Mouse (Mus musculus) forebrain, embryonic 12.5 days (tissue): ENCODE results near the gene Thada. TPM values are rescaled to one million over a fixed set of nuclear protein-coding genes. Genes with fewer than 3 reads are reported as not detected.

Experiments used
- ATAC-seq: fragments of 200-750 bp; cut with Nextera tagmentation; 2 replicates; pipeline ENCODE4 v1.8.0; 2017; ENCODE audit warnings: moderate TSS enrichment; ENCODE audit not compliant: low FRiP score
- H3K27ac ChIP-seq: fragments of 300-500 bp; sonication (generic); 2 replicates; pipeline ENCODE4 v1.5.1; 2016; ENCODE audit warnings: mild to moderate bottlenecking
- H3K27me3 ChIP-seq: fragments of 300-500 bp; sonication (generic); 2 replicates; pipeline ENCODE4 v1.6.1; 2016; ENCODE audit warnings: mild to moderate bottlenecking
- H3K36me3 ChIP-seq: fragments of 300-500 bp; sonication (generic); replicated peaks from 2 replicates; pipeline ENCODE4 v1.6.1; 2016; ENCODE audit warnings: mild to moderate bottlenecking
- H3K4me1 ChIP-seq: fragments of 300-500 bp; sonication (generic); 2 replicates; pipeline ENCODE4 v1.6.1; 2016
- H3K4me2 ChIP-seq: fragments of 300-500 bp; sonication (generic); 2 replicates; pipeline ENCODE4 v1.6.1; 2016; ENCODE audit warnings: mild to moderate bottlenecking, moderate library complexity
- H3K4me3 ChIP-seq: fragments of 300-500 bp; sonication (generic); replicated peaks from 2 replicates; pipeline ENCODE4 v1.5.1; 2016; ENCODE audit warnings: mild to moderate bottlenecking
- H3K9ac ChIP-seq: fragments of 300-500 bp; sonication (generic); 2 replicates; pipeline ENCODE4 v1.6.1; 2016; ENCODE audit warnings: mild to moderate bottlenecking
- H3K9me3 ChIP-seq: fragments of 300-500 bp; sonication (generic); 2 replicates; pipeline ENCODE4 v1.6.1; 2016
- WGBS: fragments of 180-500 bp; shearing (Covaris S2); methylation state at CpG from one replicate; pipeline ENCODE4 v1.1.7; 2016; 5-methylcytosine and 5-hydroxymethylcytosine counted together
- polyA plus RNA-seq: library from polyadenylated mRNA; unstranded; fragments of >200 nt; fragmentation: Nextera tagmentation; extraction: Ambion mirVana; gene quantifications from 2 replicates; pipeline ENCODE4 v1.2.1, GENCODE M21; 2016

The Thada gene
- polyA plus RNA-seq, 1 experiment from 2014 or later: 11.8 TPM

- H3K9ac ChIP-seq: no peak overlapping the region
- H3K9me3 ChIP-seq: no peaks in the 10 kb centered on the region
- no peak overlapping the region for H3K4me2 ChIP-seq
- no peak overlapping the region for H3K27ac ChIP-seq
- no peak for ATAC-seq
- 86% methylated on average over 6 of the region's 6 CpGs for WGBS
- H3K4me1 ChIP-seq: 0 out of 2 replicates have a peak, but pooled peaks cover 4% of the 10 kb centered on the region
- no peak overlapping the region for H3K4me3 ChIP-seq
- no peaks in the 10 kb centered on the region for H3K27me3 ChIP-seq
- peaks cover 5% of the 10 kb centered on the region for H3K36me3 ChIP-seq
Measured at GRCm38 (mm10) chr17:84330506-84330905, 135.5 kb downstream of the Thada start.

GRCm38 (mm10) chr17:84329906-84330470 is 136.0 kb downstream of the Thada start:
- Histone ChIP-seq H3K9ac (no peak overlapping the region), H3K27ac (no peak overlapping the region), H3K27me3 (no peaks in the 10 kb centered on the region), H3K36me3 (peaks cover 3% of the 10 kb centered on the region), H3K4me1 (0 out of 2 replicates have a peak, but pooled peaks cover 4% of the 10 kb centered on the region), H3K4me2 (no peak overlapping the region), H3K4me3 (no peak overlapping the region), H3K9me3 (no peaks in the 10 kb centered on the region)
- 86% methylated on average over 4 of the region's 4 CpGs for WGBS
- ATAC-seq: no peak

DNA sequence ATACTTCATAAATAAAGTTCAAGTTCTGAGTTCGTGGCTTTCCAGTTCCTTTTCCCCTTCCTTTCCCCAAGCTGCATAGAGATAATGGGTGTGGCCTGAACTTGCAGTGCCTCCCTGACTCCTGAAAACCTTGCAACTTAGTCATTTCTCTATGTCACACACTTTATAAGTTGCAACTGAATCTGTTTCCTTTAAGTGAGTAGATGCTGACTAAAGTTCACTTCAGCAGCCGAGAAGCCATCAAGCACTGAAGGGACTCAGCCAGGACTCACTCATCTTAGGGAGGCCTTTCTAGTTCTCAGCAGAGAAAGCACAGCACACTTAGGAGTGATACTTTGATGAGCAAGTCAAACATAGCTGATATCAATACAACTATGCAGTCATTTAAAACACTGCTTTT is 137.5 kb downstream of the Thada start:
- WGBS: 89% methylated on average over 2 of the region's 2 CpGs
- H3K4me2 ChIP-seq: no peak overlapping the region
- no peak overlapping the region for H3K4me3 ChIP-seq
- no peaks in the 10 kb centered on the region; the same call in none of the 2 replicates for H3K36me3 ChIP-seq
- 0 out of 2 replicates have a peak, but pooled peaks cover 4% of the 10 kb centered on the region for H3K4me1 ChIP-seq
- H3K9ac ChIP-seq: no peak overlapping the region
- H3K9me3 ChIP-seq: no peaks in the 10 kb centered on the region
- no peak for ATAC-seq
- H3K27ac ChIP-seq: no peak overlapping the region
- no peaks in the 10 kb centered on the region for H3K27me3 ChIP-seq

GRCm38 (mm10) chr17:84327051-84327925 is 138.7 kb downstream of the Thada start:
- ATAC-seq: no peak
- 81% methylated on average over 10 of the region's 12 CpGs for WGBS
- H3K4me1 ChIP-seq: 0 out of 2 replicates have a peak, but pooled peaks cover 4% of the 10 kb centered on the region

GRCm38 (mm10) chr17:84322176-84322575 is 143.8 kb downstream of the Thada start:
- Histone ChIP-seq H3K4me3 (no peak overlapping the region), H3K9ac (no peak overlapping the region), H3K4me2 (no peak overlapping the region), H3K27ac (no peak overlapping the region), H3K9me3 (no peaks in the 10 kb centered on the region), H3K36me3 (no peaks in the 10 kb centered on the region; the same call in 1 of the 2 replicates), H3K27me3 (no peaks in the 10 kb centered on the region), H3K4me1 (peaks cover 4% of the 10 kb centered on the region; the same call in 1 of the 2 replicates)
- WGBS: 91% methylated on average over 4 of the region's 4 CpGs
- ATAC-seq: no peak

More at GRCm38 (mm10) chr17:84327051-84327925, 138.7 kb downstream of the Thada start:
- Histone ChIP-seq H3K27me3 (no peaks in the 10 kb centered on the region), H3K36me3 (no peaks in the 10 kb centered on the region; the same call in 1 of the 2 replicates), H3K4me3 (no peak overlapping the region), H3K9me3 (no peaks in the 10 kb centered on the region), H3K27ac (no peak overlapping the region), H3K4me2 (no peak overlapping the region), H3K9ac (no peak overlapping the region)

DNA sequence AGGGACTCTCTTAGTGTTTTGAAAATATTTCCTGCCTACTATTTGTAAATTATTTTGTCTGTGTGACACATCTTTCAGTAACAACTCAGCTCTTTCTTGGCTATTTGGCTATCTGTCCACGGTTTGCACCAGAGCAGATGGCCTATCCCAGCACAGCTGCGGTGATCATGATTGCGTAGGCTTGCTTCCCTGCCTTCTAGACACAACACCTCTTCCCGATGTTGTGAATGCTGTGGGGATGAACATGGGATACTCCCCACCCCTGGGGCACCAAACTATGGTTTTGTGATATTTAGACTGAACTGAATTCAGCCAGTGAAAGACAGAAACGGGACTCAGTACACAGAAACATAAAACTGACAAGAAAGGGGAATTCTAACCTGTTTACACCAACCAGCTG is 144.7 kb downstream of the Thada start:
- Histone ChIP-seq H3K4me3 (no peak overlapping the region), H3K9ac (no peak overlapping the region), H3K36me3 (no peaks in the 10 kb centered on the region; the same call in 1 of the 2 replicates), H3K27me3 (no peaks in the 10 kb centered on the region), H3K4me2 (no peak overlapping the region), H3K4me1 (peaks cover 4% of the 10 kb centered on the region; the same call in 1 of the 2 replicates), H3K9me3 (no peaks in the 10 kb centered on the region), H3K27ac (no peak overlapping the region)
- ATAC-seq: no peak
- 91% methylated on average over 5 of the region's 5 CpGs for WGBS

GRCm38 (mm10) chr17:84320576-84320975 is 145.4 kb downstream of the Thada start:
- peaks cover 4% of the 10 kb centered on the region; the same call in 1 of the 2 replicates for H3K4me1 ChIP-seq
- H3K9me3 ChIP-seq: no peaks in the 10 kb centered on the region
- no peak overlapping the region for H3K4me3 ChIP-seq
- no peak overlapping the region for H3K9ac ChIP-seq
- H3K36me3 ChIP-seq: no peaks in the 10 kb centered on the region
- no peak overlapping the region for H3K4me2 ChIP-seq
- no peaks in the 10 kb centered on the region for H3K27me3 ChIP-seq
- H3K27ac ChIP-seq: no peak overlapping the region
- WGBS: 86% methylated on average over 1 of the region's 1 CpGs
- no peak for ATAC-seq

DNA sequence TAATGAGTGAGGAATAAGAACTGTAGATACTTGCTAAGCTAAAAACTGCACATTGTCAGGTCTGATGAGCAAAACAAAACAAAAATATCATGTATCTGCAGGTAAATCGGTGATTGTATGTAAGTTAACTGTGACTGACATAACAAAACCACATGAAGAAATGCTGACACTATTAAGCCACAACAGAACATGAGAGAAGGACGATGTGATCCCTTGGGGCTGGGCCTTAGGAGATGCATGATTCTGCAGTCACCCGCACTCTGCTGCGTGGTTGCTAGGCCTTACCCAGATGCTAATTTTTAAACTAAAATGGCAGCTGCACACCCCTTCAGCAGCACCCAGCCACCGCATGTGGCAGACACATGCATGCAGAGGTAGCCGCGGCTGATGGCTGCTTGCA is 151.7 kb downstream of the Thada start:
- Histone ChIP-seq H3K27me3 (no peaks in the 10 kb centered on the region), H3K4me3 (no peak overlapping the region), H3K36me3 (peaks cover 5% of the 10 kb centered on the region), H3K9ac (no peak overlapping the region), H3K9me3 (no peaks in the 10 kb centered on the region), H3K4me1 (peaks cover 4% of the 10 kb centered on the region; the same call in 1 of the 2 replicates), H3K27ac (no peak overlapping the region), H3K4me2 (no peak overlapping the region)
- WGBS: 95% methylated on average over 7 of the region's 7 CpGs
- no peak for ATAC-seq

GRCm38 (mm10) chr17:84313494-84313893 is 152.5 kb downstream of the Thada start:
- H3K4me1 ChIP-seq: peaks cover 4% of the 10 kb centered on the region; the same call in 1 of the 2 replicates
- H3K27me3 ChIP-seq: no peaks in the 10 kb centered on the region
- H3K36me3 ChIP-seq: peaks cover 7% of the 10 kb centered on the region
- WGBS: 90% methylated on average over 6 of the region's 6 CpGs
- H3K4me3 ChIP-seq: no peak overlapping the region
- no peak overlapping the region for H3K27ac ChIP-seq
- ATAC-seq: no peak
- no peaks in the 10 kb centered on the region for H3K9me3 ChIP-seq
- no peak overlapping the region for H3K9ac ChIP-seq
- no peak overlapping the region for H3K4me2 ChIP-seq

DNA sequence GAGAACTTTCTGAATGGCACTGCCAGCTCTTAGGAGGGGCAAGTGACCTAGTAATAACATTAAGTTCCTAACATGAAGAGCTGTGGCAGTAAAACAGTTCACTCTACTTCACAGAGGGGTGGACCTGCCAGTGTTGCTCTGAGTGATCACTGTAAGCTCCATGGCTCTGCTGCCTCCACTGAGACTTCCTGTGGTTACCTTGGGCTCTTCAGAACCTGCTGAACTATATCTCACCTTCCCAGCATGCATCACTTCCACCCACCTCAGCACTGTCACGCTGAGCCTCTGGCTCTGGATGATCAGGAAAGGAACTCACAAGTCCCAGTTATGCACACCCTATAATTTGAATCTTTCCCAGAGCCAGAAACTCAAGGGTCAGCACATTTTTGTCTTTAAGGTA is 159.9 kb downstream of the Thada start:
- peaks cover 15% of the 10 kb centered on the region for H3K36me3 ChIP-seq
- H3K27ac ChIP-seq: no peak overlapping the region
- H3K9me3 ChIP-seq: no peaks in the 10 kb centered on the region
- H3K9ac ChIP-seq: no peak overlapping the region
- no peaks in the 10 kb centered on the region for H3K27me3 ChIP-seq
- WGBS: 79% methylated on average over 1 of the region's 1 CpGs
- no peak overlapping the region for H3K4me2 ChIP-seq
- no peak for ATAC-seq
- H3K4me3 ChIP-seq: no peak overlapping the region
- peaks cover 5% of the 10 kb centered on the region; the same call in 1 of the 2 replicates for H3K4me1 ChIP-seq

GRCm38 (mm10) chr17:84305074-84305473 is 160.9 kb downstream of the Thada start:
- no peak overlapping the region for H3K9ac ChIP-seq
- WGBS: 91% methylated on average over 5 of the region's 5 CpGs
- H3K4me2 ChIP-seq: no peak overlapping the region
- peaks cover 15% of the 10 kb centered on the region for H3K36me3 ChIP-seq
- H3K4me3 ChIP-seq: no peak overlapping the region
- no peaks in the 10 kb centered on the region for H3K9me3 ChIP-seq
- no peaks in the 10 kb centered on the region for H3K27me3 ChIP-seq
- no peak overlapping the region for H3K27ac ChIP-seq
- peaks cover 5% of the 10 kb centered on the region; the same call in 1 of the 2 replicates for H3K4me1 ChIP-seq
- no peak for ATAC-seq

DNA sequence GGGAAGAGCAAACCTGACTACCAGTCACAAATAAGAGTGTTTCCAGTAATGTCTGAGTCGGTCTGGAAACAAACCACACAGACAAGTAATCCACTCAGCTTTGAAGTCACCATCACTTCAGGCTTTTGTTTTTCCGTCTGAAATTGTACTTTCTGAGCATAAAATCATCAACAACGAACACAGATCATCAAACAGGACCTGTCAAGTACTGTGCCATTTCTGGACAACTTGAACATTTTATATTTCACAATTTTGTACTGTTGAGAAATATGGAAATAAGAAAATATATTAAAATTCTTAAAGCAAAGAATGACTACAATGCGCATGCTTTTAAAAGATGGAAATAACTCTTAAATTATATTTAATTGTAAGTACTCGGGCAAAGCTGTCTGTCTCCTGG is 161.9 kb downstream of the Thada start:
- 83% methylated on average over 5 of the region's 5 CpGs for WGBS
- no peaks in the 10 kb centered on the region for H3K27me3 ChIP-seq
- ATAC-seq: no peak

More for the DNA sequence above, 161.9 kb downstream of the Thada start:
- H3K4me1 ChIP-seq: peaks cover 5% of the 10 kb centered on the region; the same call in 1 of the 2 replicates
- peaks cover 8% of the 10 kb centered on the region for H3K36me3 ChIP-seq
- H3K27ac ChIP-seq: no peak overlapping the region
- no peak overlapping the region for H3K4me2 ChIP-seq
- H3K9me3 ChIP-seq: no peaks in the 10 kb centered on the region
- no peak overlapping the region for H3K9ac ChIP-seq
- H3K4me3 ChIP-seq: no peak overlapping the region
